Mouse (Mus musculus): ENCODE data around the gene Arhgap22.
A peak's percentile ranks its signal among the peaks of the same experiment; 100 is the strongest.

Gene Arhgap22

GRCm38 (mm10) chr14:33278374-33278773 lies 64.5 kb downstream of the Arhgap22 start:
- DNase-seq (ENCODE audit: inconsistent age in 2 of 2, low spot score in 1 of 2): no peak

- no peak for DNase-seq (ENCODE audit: inconsistent age in 2 of 2, low spot score in 1 of 2)
These were observed 67.1 kb downstream of the Arhgap22 start for GRCm38 (mm10) chr14:33280921-33281320.

DNA sequence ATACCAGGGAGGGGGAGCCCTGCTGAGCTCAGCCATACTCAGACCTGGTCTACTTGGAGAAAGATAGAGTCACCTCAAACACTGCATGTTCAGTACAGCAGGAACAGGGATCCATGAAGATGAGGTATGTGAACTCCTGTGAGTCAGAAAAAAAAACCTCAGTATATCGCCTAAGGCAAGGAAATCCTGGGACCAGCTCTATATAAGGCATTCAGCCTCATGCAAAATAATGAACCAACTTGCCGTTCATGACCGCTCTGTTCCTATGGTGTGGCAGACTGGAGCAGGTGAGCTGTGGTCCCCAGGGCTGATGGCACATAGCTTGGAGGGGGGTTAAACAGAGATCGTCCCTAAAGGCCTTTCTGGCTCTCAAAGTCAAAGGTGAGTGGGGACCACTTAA lies 68.6 kb downstream of the Arhgap22 start:
- no peak for DNase-seq (ENCODE audit: inconsistent age in 2 of 2, low spot score in 1 of 2)

DNA sequence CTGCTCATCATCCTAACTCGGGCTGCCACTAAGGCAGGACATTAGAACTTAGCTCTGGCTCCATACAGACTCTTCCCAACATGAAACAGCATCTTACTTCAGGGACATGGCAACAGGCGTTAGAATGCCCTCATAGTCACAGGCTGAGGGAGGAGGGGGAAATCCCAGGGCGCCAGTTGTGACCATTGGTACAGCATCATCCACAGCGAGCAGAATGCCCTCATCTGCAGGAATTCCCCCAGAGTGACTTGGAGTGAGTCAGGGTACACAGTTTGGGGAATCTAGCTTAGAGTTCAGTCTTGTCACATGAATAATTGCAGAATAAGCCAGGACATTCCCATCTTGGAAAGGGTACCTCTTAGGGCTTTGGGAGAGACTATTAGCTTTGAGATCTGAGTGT lies 74.1 kb downstream of the Arhgap22 start:
- no peak for DNase-seq (ENCODE audit: inconsistent age in 2 of 2, low spot score in 1 of 2)

GRCm38 (mm10) chr14:33290038-33290437 lies 76.2 kb downstream of the Arhgap22 start:
- no peak for DNase-seq (ENCODE audit: inconsistent age in 2 of 2, low spot score in 1 of 2)

GRCm38 (mm10) chr14:33294488-33294887 lies 80.7 kb downstream of the Arhgap22 start:
- DNase-seq (ENCODE audit: inconsistent age in 2 of 2, low spot score in 1 of 2): no peak

DNA sequence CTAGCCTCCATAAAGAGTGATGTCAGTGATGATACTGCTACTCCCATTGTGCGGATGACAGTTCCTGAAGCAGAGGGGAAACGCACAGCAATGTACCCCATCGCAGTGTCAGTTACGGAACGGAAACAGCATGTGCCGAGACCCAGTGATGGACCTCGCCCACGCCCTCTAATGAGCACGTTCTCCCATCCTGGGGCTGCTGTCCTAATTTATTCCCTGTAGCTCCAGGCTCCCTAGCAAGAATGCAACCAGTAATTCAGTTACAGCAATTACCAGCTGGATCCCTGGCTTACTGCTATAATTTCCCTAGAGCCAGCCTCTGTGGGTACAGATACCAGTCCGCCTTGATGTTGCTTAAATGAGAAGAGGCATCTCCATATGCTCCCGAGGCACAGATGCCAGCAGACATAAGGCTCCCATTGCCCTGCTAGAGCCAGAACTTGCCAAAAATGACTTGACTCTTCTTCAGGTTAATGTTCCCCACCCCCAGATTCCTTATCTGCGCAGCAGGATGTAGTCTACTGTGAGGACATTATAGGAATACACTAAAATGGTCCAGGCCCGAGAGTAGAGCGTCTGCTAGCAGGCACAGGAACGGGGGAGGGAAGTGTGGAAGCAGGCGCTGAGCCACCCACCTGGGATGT lies 83.0 kb downstream of the Arhgap22 start:
- DNase-seq (ENCODE audit: inconsistent age in 2 of 2, low spot score in 1 of 2): peak in 1 of 2 experiments; percentile 44

- no peak for DNase-seq (ENCODE audit: inconsistent age in 2 of 2, low spot score in 1 of 2)
These were observed 86.8 kb downstream of the Arhgap22 start for GRCm38 (mm10) chr14:33300591-33300990.

GRCm38 (mm10) chr14:33303348-33303819 lies 89.6 kb downstream of the Arhgap22 start:
- peak; percentile 74 to 93 for DNase-seq (ENCODE audit: inconsistent age in 2 of 2, low spot score in 1 of 2)

- peak; percentile 85 to 90 for DNase-seq (ENCODE audit: inconsistent age in 2 of 2, low spot score in 1 of 2)
These were observed 91.9 kb downstream of the Arhgap22 start for GRCm38 (mm10) chr14:33305645-33306281.

DNA sequence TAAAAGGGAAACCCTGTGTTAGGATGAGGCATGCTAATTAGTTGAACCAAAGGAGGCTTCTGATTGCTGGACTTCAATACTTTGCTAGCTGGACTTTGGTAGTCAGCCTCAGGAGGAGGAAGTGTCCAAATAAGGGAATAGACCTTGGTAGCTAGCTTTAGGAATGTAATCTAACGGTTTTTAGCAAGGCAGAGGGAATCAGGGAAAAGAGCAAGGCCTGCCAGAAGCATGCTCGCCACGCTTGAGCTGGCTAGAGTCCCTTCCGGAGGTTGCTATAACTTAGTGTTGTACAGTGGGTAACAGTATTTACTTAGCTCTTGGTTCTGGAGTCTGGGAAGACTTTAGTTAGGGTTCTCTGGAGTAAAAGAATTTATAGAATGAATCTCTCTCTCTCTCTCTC lies 96.9 kb downstream of the Arhgap22 start:
- peak; percentile 51 to 79 for DNase-seq (ENCODE audit: inconsistent age in 2 of 2, low spot score in 1 of 2)

DNA sequence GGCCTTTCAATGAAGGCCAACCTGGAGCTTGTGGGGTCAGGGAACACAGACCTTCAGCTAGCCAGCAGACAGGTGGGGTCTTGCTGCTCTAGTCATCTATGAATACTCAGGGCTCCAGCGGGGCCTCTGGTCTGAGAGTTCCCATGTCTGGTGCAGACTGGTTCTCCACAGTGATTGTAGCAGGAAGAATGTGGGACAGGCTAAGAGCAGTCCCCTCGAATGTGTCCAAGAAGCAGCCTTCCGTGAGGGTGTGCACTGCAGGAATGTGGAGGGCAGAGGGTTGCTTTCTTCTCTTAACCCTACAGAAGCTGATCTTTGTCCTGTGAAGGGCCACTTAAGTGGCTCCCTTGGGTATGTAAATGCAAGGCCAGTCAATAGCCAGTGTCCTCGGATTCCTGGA lies 98.5 kb downstream of the Arhgap22 start:
- DNase-seq (ENCODE audit: inconsistent age in 2 of 2, low spot score in 1 of 2): no peak

DNA sequence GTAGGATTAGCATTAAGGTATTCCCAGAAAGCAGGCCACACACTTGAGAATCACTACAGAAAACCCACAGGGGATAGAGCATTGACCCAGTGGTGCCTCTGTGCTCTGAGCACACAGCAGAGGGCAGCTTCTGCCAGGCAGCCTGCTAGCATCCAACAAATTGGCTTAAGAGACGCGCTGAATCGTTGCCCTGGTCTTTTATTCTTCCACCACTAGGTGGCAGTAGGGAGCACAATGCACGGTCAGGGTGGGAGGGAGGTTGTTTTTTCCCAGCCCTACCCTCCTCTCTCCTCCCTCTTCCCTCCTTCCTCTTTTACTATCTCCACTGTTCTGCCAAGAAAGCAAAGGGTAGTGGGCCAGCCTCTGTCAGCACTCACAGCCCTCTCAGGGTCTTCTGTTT lies 99.8 kb downstream of the Arhgap22 start:
- DNase-seq (ENCODE audit: inconsistent age in 2 of 2, low spot score in 1 of 2): peak; percentile 55 to 86

DNA sequence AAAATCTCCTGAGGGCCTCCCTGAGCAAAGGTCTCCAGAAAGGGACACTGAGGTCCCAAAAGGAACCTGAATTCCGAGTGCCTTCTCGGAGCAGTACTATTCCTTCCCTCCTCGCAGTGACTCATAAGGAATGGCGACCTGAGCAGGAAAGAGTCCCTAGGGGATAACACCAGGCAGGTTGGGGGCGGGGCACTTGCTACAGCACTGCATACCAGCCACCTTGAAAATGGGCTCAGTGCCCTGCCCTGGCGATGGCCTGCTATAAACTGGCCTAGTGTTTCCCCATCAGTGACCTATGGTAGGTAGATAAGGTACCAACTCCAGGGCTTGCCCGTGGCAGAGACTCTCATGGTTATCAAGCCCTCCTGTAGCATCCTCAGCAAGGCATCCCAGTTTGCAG lies 100.3 kb downstream of the Arhgap22 start:
- no peak for DNase-seq (ENCODE audit: inconsistent age in 2 of 2, low spot score in 1 of 2)

- no peak for DNase-seq (ENCODE audit: inconsistent age in 2 of 2, low spot score in 1 of 2)
These were observed 101.3 kb downstream of the Arhgap22 start for GRCm38 (mm10) chr14:33315111-33315510.

DNA sequence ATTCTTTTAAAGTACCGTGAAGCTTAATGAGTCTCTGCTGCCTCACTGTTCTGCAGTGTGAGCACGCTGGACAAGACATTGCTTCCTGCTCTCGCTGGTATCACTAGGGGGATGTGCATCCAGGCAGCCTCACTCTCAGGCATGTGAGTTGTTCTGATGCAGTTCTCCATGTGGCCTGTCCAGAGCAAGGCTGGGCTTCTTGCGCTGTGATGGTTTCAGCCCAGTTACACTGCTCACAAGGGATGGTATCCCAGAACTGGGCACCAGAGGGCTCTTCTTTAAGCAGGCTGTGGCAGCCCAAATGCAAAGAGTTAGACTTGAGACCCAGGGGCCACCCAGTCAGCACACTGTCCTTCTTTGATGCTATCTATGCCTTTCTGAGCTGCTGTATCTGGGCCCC lies 101.9 kb downstream of the Arhgap22 start:
- no peak for DNase-seq (ENCODE audit: inconsistent age in 2 of 2, low spot score in 1 of 2)

DNA sequence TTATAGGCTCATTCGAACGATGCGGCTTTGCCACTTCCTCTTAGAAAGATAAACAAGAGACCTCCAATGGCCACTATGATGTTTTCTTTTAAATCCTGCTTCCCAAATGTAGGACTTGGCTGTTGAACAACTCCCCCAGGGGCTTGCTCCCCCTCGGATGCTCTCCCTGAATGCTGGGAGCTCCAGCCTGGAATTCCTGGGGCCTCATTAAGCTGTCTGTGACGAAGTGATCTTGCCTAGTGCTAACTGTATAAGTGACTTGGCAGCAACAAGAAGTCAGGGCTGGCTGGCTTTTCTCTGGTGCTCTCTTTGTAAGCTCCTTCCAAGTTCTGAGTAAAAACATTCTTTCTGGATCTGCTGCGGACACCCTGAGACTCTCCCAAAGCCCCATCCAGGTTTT lies 104.1 kb downstream of the Arhgap22 start:
- DNase-seq (ENCODE audit: inconsistent age in 2 of 2, low spot score in 1 of 2): no peak

GRCm38 (mm10) chr14:33319541-33320521 lies 106.0 kb downstream of the Arhgap22 start:
- peak; percentile 77 to 92 for DNase-seq (ENCODE audit: inconsistent age in 2 of 2, low spot score in 1 of 2)

GRCm38 (mm10) chr14:33320856-33321255 lies 107.0 kb downstream of the Arhgap22 start:
- no peak for DNase-seq (ENCODE audit: inconsistent age in 2 of 2, low spot score in 1 of 2)

DNA sequence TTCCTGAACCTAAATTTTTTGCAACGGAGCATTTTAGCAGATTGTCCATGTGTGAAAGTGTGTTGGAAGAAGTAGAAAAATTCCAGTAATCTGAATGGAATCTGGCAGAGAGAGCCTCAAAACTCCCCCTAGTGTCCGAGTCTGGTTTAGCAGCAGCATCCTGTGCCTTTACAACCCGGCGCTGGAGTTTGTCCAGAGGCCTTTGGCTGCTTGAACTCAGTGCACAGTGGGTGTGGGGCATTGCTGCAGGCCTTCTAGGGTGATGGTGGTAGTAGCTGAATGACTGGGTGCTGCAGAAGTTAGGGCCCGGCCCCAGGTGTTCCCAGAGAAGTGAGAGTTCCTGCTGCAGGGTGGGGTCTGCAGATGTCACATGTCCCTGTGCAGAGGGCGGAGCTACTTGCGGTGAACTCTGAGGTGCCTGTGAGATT lies 108.8 kb downstream of the Arhgap22 start:
- DNase-seq (ENCODE audit: inconsistent age in 2 of 2, low spot score in 1 of 2): peak; percentile 65 to 91

GRCm38 (mm10) chr14:33324556-33324955 lies 110.7 kb downstream of the Arhgap22 start:
- DNase-seq (ENCODE audit: inconsistent age in 2 of 2, low spot score in 1 of 2): no peak

Measured in adrenal gland, adult (tissue).